Mouse (Mus musculus): ENCODE results near the gene Dusp14. TPM values are rescaled to one million over a fixed set of nuclear protein-coding genes. Genes with fewer than 3 reads are reported as not detected.

Dusp14 gene
- total RNA-seq, 2 experiments from 2014 or later: 0.69 to 0.76 TPM

DNA sequence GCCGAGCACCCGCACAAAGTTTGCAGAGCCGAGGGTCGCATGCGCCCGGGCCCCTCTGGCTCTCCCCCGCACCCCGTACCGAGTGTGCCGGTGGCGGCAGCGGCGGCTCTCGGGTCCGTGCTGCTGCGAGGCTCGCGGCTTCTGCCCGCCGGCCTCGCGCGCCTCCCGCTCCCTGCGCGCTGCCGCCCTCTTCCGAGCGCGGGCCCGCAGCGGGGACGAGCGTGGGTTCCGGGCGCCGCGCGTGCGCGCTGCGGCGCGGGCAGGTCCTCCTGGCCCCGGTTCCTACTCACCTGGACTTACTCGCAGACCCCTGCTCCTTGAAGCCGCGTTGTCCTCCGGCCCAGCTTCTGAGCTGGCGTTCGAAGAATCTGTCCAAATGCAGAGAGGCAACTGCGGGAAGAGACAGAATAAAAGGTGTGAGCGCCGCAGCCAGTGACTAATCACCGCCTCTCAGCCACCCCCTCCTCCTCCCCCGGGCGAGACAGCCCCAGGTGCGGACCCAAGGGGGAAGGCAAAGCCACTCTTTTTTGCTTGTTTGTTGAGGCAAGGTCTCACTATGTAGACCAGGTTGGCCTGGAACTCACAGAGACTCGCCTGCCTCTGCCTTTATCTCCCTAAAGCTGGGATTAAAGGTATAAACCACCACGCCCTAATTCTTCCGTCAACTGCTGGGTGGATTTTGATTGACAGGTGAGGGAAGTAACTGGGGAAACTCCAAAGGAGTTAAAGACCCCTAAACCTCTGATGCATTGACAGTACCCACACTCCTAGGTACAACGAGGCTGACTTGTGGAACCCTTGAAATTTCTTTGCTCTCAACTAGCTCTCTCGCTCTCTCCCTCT is 649 bp downstream of the Dusp14 start:
- DNase-seq: peak; percentile 63 to 75
- intact Hi-C loops (cut with DNase I): no loop called here

DNA sequence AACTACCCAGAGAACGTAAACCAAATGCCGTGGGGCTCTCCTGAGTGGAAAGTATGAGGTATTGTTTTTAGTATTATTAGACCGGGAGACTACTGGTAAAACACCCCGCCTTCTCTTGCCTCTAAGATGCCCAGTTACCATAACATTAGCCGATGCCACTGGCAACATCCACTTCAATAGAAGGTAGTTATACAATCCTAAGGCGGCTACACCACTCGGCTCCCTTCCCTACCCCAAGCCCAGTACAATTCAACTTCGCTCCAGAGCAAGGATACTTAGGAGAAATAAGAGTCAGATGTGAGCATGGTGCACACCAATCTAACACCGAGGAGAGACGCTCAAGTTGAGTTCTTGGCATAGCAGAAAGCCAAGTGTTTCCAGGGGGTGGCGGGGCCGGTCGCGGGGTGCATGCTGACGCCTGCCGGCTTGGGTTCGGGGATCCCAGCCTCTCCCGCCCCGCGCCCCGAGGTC is 1.3 kb downstream of the Dusp14 start:
- DNase-seq: no peak
- intact Hi-C loops (cut with DNase I): no loop called here

DNA sequence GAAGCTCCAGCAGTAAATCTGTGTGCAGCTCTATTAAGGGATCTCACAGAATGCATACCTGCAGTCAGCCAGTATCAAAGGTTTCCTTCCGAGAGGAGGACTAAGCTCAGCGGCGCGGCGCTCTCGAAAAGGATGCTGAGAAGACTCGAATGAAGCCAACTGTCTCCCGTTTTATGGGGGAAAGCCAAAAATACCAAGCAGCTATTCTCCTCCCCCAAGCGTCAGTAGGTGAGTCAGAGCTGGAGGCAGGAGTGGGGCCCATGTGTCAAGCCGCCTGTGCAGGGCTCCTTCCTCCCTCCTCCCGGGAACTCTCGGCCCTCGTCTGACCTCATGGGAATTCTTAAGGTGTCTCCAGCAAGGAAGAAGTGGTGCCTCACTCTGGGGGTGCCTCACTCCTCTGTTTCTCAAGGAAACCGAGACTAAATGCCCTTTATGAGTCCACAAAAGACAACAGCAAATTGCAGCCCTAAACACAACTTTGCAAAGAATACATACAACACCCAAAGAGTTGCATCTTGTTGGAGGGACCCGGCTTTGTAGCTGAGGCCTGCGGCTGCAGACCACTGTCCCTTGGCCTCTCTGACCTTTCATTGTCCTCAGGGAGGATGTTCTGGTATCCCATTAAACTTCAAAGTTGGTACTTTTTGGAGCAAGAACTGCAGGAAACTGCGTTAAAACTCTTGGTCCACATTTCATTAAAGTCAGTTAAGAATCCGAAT is 2.0 kb downstream of the Dusp14 start:
- peak in 1 of 2 experiments; percentile 21 for DNase-seq
- intact Hi-C loops (cut with DNase I): no loop called here

DNA sequence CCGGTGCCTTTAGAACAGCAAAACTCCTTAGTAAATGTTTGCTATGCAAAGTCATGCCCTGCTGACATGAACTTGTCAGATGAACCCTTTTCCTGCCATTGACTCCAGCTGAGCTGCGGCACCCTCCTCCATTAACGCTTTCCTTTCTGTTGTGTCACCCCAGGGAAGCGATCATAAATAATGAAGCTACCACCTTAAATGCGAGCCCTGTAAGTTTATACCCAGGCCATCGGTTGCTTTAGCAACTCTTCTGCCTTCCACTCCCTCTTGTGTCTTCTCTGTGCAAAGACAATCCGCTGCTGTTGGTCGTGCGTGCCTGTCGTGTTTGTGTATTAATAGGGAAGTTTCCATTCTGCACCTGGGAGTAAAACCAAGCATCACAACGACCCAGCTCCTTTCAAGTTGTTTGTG is 3.0 kb downstream of the Dusp14 start:
- intact Hi-C loops (cut with DNase I): no loop called here
- peak in 1 of 2 experiments; percentile 17 for DNase-seq

DNA sequence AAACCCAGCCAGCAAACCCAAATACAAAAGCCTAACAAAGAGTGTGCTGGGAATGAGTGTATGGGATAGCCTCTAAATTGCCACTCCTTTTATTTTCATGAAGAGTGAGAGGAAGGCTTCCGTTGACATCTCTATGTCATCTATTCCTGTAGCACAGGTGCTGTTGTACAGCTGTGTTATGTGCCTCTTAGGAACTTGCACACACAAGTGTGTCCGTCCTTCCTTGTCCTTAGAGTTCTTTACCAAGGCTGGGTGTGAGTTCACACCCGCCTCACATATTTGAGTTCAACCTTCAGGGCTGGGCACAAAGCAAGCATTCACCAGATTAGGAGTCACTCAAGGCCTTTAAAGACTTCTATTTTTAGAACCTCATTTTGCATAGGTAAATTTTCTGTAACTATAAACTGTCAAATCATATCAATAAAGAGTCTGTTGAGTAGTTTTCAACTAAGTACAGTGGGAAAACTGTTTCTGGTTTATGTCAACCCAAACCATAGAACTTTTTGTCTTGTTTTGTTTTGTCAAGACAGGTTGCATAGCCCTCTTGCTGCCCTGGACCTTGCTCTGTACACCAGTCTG is 5.3 kb downstream of the Dusp14 start:
- intact Hi-C loops (cut with DNase I): no loop called here
- no peak for DNase-seq

DNA sequence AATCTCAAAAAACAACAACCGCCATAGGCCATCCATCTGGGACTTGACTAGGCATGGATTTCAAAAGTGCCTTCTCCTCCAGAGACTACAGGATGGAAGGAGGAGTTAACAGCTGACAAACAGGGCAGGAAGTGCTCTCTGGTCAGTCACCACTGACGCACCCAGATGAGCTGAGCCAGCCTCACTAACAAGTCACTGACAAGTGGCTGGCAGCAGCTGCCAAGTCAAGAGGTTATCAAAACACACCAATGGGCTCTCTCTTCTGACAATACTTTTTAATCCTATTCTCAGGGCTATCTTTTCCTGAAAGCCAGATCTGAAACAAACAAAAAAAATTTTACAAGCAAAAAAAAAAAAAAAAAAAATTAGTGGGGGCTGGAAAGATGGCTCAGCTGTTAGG is 6.3 kb downstream of the Dusp14 start:
- intact Hi-C loops (cut with DNase I): no loop called here
- DNase-seq: peak in 1 of 2 experiments; percentile 33

DNA sequence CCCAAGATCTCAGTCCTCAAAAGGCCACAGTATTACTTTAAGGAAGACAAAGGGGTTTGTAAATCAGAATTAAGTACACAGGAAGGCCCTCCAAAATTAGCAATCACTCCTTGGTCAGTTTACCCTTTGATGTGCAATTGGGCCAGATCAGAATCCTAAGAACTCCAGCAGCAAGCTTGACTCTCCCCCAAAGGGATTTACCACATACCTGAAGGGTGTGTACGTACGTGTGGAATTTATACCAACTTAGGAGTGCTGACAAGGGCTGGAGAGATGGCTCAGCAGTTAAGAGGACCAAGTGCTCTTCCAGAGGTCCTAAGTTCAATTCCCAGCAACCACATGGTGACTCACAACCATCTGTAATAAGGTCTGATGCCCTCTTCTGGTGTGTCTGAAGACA is 7.2 kb downstream of the Dusp14 start:
- intact Hi-C loops (cut with DNase I): no loop called here

DNA sequence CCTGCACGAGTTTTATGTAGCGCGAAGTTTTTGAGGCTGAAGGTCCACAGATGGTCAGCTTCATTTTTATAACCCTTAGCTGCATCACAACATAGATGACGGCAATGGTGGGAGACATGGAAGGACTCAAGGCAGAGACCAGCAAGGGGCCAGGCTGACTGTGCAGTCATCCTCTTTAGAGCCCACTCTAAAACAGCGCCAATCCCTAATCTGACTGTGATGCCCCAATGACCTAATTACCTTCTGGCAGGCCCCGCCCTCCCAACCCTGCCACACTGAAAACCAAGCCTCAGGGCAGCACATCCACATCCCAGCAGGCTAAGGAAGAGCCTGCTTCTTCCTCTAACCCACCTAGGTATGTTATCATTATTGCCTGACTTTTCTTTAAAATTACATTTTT is 8.4 kb downstream of the Dusp14 start:
- DNase-seq: no peak
- intact Hi-C loops (cut with DNase I): no loop called here

More for the DNA sequence above, 7.2 kb downstream of the Dusp14 start:
- DNase-seq: no peak

DNA sequence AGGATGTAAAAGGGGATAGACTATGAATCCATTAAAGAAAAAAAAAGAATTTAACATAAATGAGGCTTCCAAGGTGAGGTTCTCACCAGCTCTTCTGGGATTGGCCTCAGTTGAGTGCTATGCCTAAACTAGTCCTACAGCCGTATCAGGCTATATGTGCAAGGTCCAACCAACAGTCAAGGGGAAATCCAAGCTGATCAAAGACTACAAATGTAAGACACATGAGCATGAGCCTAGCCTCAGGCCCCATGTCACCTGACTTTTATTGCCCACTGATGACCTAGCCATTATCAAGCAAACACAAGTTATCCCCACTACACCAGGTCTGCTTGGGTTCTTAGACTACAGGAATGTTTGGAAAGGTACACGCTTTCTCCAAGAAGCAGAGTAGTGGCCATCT is 9.3 kb downstream of the Dusp14 start:
- intact Hi-C loops (cut with DNase I): no loop called here
- DNase-seq: no peak

DNA sequence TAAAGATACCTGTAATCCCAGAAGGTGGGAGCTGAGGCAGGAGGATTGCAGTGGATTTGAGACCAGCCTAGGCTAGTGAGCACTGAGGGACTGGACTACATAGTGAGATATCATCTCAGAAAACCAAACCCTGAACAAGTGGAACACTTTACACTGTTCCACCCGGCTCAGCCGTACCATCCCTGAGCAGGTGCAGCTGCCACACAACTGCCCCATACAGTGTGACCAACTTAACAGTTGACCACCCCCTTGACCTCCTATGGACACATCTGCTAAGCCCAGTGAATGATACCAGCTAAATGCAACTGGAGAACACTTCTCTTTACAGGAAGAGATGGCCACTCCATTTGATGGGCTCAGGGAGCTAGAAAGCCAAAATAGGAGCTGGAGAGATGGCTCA is 11.6 kb downstream of the Dusp14 start:
- DNase-seq: no peak
- intact Hi-C loops (cut with DNase I): no loop called here

DNA sequence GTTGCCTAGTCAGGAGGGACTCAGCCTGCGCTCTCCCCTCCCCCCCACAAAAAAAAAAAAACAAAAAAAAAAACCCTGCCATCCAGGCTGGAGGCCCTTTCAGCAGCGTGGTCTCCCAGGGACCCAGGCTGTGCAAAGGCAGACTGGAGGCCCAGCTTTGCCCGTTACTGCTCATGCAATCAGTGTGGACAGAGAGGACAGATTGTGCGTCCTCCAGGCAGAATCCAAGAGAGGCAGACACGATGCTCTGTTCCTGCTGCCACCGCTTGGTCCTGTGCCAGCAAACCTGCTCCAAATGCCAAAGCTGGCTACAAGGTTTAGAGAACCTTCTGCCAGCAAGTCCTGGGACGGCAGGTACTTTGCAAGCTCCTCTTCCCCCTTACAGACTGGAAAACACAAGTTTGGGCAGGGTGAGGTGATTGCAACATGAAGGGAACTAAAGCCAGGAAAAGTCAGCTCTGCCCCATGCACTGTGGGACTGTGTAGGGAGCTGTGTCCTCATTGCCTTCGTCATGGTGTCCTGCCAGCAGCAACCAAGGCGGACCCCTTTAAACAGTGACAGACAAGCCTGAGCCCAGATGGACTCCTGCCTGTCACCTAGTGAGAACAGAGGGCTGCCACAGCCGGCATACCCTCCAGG is 15.4 kb downstream of the Dusp14 start:
- peak in 1 of 2 experiments; percentile 31 for DNase-seq
- intact Hi-C loops (cut with DNase I): no loop called here

DNA sequence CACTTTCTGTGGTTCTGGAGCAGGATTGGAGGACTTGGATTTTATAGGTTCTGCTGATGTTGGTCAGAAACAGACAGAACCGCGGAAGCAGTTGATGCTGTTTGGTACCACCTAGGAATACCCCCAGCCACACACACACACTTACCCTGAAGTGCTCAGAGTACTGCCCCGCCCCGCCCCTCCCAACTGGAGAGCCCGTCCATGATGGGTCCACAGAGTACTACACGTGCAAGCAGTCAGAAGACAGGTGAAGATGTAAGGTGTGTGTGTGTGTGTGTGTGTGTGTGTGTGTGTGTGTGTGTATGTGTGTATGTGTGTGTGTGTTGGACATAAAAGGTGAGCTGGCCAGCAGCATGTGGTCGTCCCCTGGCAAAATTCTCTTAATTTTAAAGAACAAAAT is 16.0 kb downstream of the Dusp14 start:
- intact Hi-C loops (cut with DNase I): no loop called here

DNA sequence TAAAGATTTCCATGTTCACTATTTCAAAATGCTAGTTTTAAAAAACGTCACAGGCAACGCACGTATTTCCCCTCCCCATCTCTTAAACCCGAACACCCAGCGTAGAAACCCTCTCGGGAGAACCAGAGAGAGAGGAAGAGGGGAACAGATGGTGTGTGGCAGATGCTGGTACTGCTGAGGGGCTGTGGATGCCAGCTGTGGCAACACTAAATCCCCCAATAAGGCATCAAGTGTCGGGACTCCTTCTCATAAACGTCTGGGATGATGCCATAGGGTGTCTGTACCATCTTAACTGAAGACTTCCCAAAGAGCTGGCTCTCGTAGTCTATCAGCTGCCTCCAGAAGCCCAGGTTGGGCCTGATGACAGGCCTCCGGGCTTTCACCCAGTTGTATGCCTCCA is 20.6 kb downstream of the Dusp14 start:
- intact Hi-C loops (cut with DNase I): no loop called here
- DNase-seq: no peak

More for the DNA sequence above, 16.0 kb downstream of the Dusp14 start:
- DNase-seq: no peak

DNA sequence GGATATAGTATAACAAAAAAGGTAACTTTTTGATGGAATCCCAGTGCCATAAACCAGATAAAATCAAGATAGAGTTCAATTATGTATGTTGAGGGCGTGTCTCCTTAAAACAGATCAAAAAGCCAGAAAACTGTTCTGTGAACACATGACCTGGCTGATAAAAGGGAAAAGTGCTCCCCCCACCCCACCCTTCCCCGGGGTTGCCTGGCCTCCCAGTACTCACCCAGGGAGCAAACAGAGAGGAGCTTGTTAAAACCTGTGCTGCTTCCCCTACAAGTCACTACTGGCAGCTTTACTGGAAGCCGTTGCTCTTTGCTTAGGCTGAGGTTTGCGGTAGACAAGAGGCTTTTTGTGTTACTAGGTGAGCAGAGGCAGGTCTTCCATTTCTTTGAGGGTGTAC is 21.8 kb downstream of the Dusp14 start:
- no peak for DNase-seq
- intact Hi-C loops (cut with DNase I): no loop called here

DNA sequence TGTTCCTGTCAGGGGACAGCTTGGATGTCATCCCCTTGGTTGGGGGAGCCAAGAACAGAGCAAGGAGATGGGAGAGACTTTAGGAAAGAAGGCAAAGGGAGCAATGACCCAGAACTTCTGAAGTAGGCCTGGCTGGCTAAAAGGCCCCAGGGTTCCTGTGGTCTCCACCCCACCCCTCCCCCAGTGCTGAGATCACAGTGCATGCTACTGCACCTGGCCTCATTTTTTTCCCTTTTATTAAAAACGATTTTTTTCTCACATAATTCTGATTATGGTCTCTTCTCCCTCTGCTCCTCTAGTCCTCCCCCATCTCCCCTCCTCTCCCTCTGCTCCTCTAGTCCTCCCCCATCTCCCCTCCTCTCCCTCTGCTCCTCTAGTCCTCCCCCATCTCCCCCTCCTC is 24.1 kb downstream of the Dusp14 start:
- intact Hi-C loops (cut with DNase I): no loop called here
- DNase-seq: no peak

DNA sequence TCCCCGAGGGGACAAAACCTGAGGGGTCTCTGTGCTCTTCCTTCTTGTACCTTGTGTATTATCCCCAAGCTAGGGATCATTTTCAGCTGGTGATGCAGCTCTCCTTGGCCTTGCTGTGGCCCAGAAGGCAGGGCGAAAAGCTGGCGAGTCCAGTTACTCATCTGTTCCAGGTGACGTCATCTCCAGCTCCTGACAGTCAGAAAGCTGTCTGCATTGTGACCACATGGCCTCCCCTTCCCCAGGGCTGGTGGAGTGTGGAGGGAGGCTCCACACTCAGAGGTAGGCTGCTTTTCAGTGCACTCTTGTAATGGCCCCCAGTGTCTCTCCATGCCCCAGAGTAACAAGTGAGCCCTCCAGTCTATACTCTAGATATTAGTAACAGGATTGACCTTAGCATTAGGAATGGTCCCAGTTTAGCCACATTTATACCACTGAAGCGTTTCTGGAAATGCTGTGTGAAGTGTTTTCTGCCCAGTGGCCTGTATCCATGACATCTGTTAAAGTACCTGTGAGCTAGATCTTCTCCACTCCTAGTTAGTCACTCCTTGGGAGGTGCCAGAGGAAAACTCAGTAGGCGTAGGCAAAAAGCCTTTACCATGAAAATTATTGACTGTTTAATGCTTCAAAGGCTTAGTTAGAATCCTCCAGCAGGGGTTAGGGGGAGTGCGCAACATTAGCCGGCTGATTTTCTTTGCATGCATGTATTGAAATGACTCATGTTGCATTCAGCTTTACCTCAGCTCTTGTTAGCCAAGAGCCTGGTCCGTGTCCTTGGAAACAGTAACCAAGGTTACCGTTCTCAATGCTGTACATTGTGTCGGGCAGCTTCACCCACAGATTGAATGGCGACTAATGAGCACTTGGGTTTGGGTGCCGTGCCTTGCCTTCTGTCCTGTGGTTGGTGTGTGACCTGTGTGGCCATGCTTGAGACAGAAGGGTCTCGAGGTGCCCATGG is 26.0 kb downstream of the Dusp14 start:
- DNase-seq: no peak
- intact Hi-C loops (cut with DNase I): no loop called here

DNA sequence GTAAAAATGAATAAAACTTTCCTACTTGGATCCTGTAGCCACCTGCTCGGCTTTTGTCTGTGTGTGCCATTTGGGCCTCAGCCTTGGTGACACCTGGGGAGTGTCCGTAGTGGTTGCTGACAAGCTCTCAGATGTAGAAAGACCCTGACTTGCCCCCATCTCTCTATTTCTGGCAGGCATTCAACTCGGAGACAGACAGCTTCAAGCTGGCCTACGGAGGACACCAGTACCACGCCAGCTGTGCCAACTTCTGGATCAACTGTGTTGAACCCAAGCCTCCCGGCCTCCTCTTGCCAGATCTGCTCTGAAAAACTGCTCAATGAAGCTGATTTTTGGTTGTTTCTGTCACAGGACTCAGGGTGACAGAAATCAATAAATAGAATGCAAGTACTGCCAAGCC is 28.4 kb downstream of the Dusp14 start:
- no peak for DNase-seq
- intact Hi-C loops (cut with DNase I): no loop called here

DNA sequence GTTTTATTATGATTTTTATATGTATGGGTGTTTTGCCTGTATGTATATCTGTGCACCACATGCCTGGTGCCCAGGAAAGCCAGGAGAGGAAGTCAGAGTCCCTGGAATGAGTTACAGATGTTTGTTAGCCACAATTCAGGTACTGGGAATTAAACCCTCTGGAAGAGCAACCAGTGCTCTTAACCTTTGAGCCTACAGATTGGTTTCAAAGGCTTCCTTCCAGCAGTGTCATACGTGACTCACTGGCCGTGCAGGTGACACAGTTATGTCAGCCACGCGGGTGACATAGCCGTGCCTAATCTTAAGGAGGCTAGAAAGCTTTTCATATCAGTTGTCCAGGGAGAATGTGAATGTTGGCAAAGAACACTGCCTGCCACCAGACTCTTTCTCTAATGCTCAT is 35.4 kb downstream of the Dusp14 start:
- intact Hi-C loops (cut with DNase I): loop anchor here (5.0 kb wide), 1 partner anchor 246 kb away; no protein-coding TSS in a partner anchor
- no peak for DNase-seq

DNA sequence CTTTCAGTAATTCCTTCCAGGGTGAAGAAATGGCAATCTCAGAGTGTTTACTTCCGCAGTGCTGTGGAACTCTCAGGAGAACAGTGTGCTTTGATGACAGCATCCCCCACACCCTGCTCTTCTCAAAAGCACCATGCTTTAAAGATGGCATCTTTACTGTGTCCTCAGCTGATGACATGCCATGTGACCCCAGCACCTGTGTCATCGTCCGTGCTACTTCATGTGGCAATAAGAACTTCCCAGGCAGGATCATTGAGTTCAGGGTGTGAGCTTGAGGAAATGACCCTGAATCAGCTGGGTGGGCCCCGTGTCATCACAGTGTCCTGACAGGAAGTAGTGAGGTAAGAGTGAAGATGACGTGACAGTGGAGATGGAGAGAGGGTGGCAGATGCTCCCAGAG is 36.5 kb downstream of the Dusp14 start:
- DNase-seq: no peak
- intact Hi-C loops (cut with DNase I): loop anchor here (5.0 kb wide), 1 partner anchor 245 kb away; no protein-coding TSS in a partner anchor

DNA sequence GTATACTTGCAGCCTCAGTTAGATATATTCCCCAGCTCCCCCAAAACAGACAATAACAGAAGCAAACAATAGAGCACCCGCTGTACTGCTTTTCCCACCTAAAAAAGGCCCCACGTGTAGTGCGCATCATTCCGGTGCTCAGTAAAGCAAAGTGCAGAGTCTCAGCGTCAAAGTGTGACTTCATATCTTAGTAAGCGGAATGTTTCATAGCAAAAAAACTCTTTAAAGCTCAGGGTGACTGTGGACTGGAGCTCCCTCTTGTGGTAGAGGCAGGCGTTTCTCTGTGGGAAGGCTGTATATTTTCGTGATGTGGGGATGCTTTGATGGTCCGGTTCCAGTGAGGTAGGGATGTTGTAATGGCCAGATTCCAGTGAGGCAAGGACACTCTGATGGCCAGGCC is 37.1 kb downstream of the Dusp14 start:
- intact Hi-C loops (cut with DNase I): loop anchor here (5.0 kb wide), 1 partner anchor 245 kb away; no protein-coding TSS in a partner anchor
- DNase-seq: peak; percentile 48 to 49

Measured in heart, postnatal 14 days (tissue).